Mouse (Mus musculus): Measurements from ENCODE around the gene Ush2a.

The Ush2a gene

GRCm38 (mm10) chr1:188387321-188387720 is 125.5 kb downstream of the Ush2a start:
- DNase-seq (ENCODE audit: low read depth, low spot score), result no peak

DNA sequence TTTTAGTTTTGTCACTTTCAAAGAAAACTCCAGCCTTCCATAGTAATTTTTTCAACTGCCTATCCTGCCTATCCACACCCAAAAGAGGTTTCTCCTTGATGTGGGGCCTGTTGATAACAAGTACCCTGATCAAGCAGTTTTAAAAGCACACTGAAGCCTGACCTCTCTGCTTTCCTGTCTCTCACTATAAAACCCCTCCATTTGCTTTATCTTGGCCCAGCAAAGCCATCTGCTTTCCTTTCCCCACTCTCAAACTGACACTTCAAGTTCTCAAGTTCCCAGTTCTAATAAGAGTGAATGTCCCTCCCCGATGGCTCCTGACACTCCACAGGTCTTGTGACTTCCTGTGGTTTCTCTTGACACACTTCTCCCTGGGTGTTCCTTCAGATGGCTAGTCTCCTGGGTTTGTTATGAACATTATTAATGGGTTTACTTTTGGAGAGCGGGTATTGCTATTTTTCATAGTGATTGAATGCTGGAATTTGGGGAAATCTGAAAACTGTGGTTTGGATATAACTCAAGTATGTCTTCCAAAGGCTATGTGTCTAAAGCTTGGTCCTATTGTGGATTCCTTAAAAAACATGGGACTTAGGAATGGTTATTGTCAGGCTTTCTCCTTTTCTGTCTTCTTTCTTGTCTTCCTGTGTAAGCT is 126.1 kb downstream of the Ush2a start:
- no peak for DNase-seq (ENCODE audit: low read depth, low spot score)

DNA sequence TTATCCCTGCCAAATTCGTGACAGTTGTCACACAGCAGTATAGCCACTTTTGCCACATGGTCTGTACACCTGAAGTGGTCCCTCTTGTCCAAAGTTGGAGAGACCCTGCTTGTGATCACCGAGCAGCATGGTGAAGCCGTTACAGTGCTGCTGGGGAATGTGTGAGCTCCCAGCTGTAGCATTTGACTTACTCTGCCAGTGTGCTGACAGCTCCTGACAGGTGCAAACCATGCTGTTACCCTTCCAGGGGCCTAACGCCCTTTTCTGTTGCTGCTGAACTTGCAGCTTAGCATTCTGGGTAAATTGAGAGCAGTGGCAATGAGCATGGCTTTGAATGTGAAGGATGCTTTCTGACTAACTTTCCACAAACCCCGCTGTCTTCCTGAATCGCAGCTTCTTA is 128.3 kb downstream of the Ush2a start:
- no peak for DNase-seq (ENCODE audit: low read depth, low spot score)

DNA sequence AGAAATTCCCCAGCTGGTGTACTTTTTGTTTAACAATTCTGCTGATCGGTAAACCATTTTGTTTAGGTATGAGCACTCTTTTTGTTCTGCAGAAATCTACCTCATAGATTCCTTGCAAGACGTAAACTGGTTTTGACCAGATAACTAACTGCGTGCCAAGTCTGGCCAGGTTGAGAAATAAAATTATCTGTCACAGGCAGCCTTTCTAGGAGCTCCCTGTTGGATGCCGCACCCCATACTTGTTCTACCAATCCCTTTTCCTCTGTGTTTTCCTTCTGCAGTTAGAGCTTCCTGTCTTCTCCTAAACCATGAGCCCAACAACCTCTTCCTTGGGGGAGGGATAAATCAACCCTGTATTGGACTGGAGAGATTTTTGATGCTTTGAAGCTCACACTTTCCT is 145.4 kb downstream of the Ush2a start:
- DNase-seq (ENCODE audit: low read depth, low spot score), result no peak

DNA sequence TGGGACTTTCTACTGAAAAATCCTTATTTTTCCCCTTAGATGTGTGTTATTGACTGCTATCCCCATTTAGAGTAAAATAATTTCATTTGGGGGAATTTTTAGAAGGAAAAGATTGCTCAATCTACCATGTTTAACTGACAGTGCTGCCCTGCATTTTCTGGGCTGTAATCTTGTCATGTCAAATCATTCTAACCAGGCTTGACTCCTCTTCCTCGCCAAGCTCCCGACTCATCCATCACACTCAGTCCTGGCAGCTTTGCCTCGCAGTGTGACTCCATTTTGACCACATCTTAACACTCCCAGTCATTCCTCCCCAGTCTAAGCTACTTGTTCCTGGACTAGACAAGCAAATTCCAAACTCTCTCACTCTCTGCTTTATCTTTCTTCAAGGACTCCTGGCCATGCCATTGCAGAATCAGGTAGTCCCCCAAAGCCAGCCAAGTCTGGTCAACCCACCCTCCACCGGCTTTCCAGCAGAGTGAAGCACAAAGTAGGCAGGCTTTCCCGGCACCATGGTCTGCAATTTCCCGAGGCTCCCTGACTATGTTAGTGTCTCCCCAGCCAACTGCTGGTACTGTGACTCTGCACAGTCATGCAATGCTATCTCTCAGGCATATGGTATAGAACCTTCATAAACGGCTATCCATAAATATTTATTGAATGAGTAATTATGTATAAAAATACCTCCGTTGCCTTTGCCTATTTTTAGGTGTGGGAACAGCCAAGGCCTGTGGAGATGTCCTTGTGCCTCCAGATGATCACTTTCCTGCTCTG is 146.0 kb downstream of the Ush2a start:
- DNase-seq (ENCODE audit: low read depth, low spot score), result no peak

GRCm38 (mm10) chr1:188410547-188410946 is 148.7 kb downstream of the Ush2a start:
- DNase-seq (ENCODE audit: low read depth, low spot score), result no peak

GRCm38 (mm10) chr1:188420543-188420942 is 158.7 kb downstream of the Ush2a start:
- DNase-seq (ENCODE audit: low read depth, low spot score), result no peak

GRCm38 (mm10) chr1:188428172-188428571 is 166.3 kb downstream of the Ush2a start:
- DNase-seq (ENCODE audit: low read depth, low spot score), result no peak

GRCm38 (mm10) chr1:188430689-188431088 is 168.9 kb downstream of the Ush2a start:
- no peak for DNase-seq (ENCODE audit: low read depth, low spot score)

DNA sequence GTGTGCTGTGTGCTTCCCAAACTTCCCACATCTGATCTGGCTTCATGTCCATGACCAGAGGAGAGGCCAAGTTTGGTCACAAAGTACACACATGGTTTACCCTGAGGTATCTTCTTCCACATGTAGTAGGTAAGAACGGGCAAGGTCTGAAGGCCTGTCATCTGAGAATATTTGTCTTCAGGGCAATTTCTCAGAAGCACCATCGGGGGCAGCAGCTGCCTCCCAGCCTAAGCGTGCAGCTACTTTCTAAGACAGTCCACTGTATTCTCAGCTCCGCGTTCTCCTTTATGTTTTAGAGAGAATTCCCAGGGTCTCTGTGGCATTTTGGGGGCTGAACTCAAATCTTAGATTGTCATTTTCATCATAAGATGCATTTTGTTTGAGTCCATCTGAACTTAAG is 186.1 kb downstream of the Ush2a start:
- no peak for DNase-seq (ENCODE audit: low read depth, low spot score)

- DNase-seq (ENCODE audit: low read depth, low spot score), result no peak
These were observed 194.8 kb downstream of the Ush2a start for GRCm38 (mm10) chr1:188456466-188457175.

DNA sequence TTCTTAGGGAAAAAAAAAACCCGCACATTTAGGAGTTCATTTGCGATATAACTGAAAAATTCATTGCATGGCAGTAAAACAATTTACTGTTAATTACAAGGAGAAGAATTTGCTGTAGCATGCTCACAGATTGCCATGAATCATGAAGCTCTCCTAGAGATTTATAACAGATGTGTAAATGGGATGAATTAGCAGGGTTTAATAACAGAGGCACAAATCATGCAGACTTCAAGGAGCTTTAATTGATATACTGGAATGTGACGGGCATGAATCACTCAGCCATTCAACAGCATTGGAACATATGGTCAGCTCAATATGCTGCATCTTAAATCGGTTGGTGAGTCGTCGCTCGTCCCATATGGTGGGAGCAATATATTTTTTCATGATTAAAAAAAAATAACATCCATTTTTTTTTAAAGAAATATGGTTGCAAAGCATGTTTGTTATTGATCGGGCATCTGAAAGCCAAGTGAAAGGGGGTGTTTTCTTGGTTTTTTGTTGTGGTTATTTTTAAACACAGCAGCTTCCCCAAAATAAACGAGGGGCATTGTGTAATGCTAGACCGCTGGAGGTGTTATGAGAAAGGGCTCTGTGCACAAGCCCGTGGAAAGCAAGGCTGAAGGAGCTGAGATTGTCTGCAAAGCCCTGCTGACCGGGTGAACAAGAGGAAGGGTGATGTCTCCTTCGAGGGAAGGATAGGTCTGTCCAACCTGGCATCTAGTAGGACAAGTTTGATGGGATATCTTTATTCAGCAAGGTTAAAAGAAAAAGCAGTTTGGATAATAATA is 195.6 kb downstream of the Ush2a start:
- no peak for DNase-seq (ENCODE audit: low read depth, low spot score)

- no peak for DNase-seq (ENCODE audit: low read depth, low spot score)
These were observed 199.4 kb downstream of the Ush2a start for GRCm38 (mm10) chr1:188461203-188461602.

DNA sequence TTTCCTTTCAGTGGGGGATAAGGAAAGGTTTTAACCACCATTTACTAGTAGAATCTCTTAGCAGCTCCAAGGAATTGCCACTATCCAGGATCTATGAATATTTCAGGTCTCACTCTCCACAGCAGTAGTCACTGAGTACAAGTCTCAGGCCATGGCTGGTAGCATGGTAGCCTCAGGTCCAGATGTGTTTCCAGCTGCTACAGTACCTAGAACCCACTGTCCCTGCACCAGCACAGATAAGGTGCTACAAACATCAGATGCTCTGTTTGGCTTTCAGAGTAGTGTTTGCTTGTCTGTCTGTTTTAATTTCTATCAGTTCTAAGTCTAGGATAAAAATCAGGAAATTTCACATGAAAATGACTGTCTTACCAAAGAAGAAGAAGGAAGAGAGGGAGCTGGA is 202.8 kb downstream of the Ush2a start:
- DNase-seq (ENCODE audit: low read depth, low spot score), result no peak

GRCm38 (mm10) chr1:188468371-188468783 is 206.6 kb downstream of the Ush2a start:
- DNase-seq (ENCODE audit: low read depth, low spot score), result no peak

DNA sequence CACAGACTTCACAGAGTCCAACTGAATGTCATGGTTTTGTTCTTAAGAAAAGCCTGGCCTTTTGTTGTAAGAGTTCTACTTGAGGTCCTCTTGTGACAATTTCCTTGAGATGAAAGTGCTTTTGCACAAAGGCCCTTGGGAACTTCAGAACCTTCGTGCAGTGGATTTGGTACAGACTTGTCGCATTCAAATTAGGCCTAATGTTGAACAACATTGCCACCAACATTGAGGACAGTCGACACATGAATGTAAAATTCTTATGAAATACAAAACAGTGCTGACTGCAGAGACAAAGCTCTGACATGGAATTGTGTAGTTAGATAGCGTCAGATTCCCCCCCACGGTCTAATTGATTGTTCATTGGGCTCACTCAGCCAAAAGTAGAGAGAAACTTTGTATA is 243.1 kb downstream of the Ush2a start:
- DNase-seq (ENCODE audit: low read depth, low spot score), result no peak

GRCm38 (mm10) chr1:188518792-188519191 is 257.0 kb downstream of the Ush2a start:
- no peak for DNase-seq (ENCODE audit: low read depth, low spot score)

DNA sequence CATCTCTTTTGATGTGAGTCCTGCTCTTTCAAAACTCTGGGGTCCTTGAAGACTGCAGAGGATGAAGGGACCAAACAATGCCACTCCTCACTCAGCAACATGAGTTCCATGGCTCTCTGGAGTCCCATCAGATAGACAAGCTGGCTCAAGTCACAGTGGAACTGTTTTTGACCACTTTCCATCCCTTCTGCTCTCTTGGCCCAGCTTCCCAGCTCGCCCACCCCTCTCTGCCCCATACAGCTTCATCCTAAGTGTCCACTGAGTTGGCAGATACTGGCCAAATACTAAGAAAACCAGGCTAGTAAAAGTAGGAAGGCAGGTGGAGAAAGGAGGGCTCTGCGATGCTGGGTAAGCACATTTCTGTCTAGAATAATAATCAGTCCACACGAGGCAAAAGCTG is 265.6 kb downstream of the Ush2a start:
- no peak for DNase-seq (ENCODE audit: low read depth, low spot score)

GRCm38 (mm10) chr1:188529606-188530131 is 267.8 kb downstream of the Ush2a start:
- DNase-seq (ENCODE audit: low read depth, low spot score), result no peak

- DNase-seq (ENCODE audit: low read depth, low spot score), result no peak
These were observed 275.2 kb downstream of the Ush2a start for GRCm38 (mm10) chr1:188537021-188537420.

DNA sequence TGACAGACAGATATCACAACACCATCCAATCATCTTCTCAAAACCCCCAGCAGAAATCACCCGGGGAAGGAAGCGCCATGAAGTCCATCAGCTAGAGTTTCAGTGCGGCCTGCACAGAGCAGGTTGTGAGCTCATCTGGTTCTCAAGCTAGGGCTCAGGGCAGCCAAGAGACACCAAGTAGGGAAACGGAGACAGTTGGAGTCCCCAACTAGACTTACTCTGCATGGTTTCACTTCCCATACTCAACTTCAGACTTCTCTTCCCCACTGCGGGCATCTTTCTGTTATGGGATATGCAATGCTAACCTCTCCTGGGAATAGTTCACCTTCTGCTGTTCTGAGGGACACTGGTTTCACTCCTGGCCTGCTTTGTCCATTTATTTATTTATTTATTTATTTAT is 277.8 kb downstream of the Ush2a start:
- no peak for DNase-seq (ENCODE audit: low read depth, low spot score)

- DNase-seq (ENCODE audit: low read depth, low spot score), result no peak
These were observed 279.7 kb downstream of the Ush2a start for GRCm38 (mm10) chr1:188541492-188541891.
